Mouse (Mus musculus) MEL (cell line): ENCODE measurements around the gene Kit. TPM values are rescaled to one million over a fixed set of nuclear protein-coding genes. Genes with fewer than 3 reads are reported as not detected.

Experiments used
- DNase-seq: peaks from one replicate; pipeline ENCODE4 v3.0.0; 2011; ENCODE audit warnings: low read depth, low spot score
- H3K27ac ChIP-seq: 2 replicates; pipeline ENCODE4 v1.5.1; 2012; ENCODE audit warnings: low read depth, mild to moderate bottlenecking, control low read depth, low read length, moderate library complexity; ENCODE audit not compliant: control insufficient read depth
- H3K27me3 ChIP-seq, 2 experiments: fragments of 150-350 bp in 1 of 2; sonication (generic) in 1 of 2; 2 replicates each; pipeline ENCODE4 v1.6.1; 2012; ENCODE audit warnings: low read length in 2 of 2, mild to moderate bottlenecking in 2 of 2, improper control_type of control experiment in 1 of 2, moderate library complexity in 1 of 2; ENCODE audit not compliant: insufficient read depth in 2 of 2, control insufficient read depth in 1 of 2
- H3K36me3 ChIP-seq, 2 experiments: 2 replicates each; pipeline ENCODE4 v1.6.1; 2012 to 2014; ENCODE audit warnings: low read length in 2 of 2, improper control_type of control experiment in 1 of 2, inconsistent platforms in 1 of 2, mild to moderate bottlenecking in 1 of 2; ENCODE audit not compliant: insufficient read depth in 2 of 2, control insufficient read depth in 1 of 2
- H3K4me1 ChIP-seq, 2 experiments: fragments of 150-350 bp in 1 of 2; sonication (generic) in 1 of 2; 2 replicates each; pipeline ENCODE4 v1.6.1; 2012; ENCODE audit warnings: low read length in 2 of 2, improper control_type of control experiment in 1 of 2, mild to moderate bottlenecking in 1 of 2; ENCODE audit not compliant: insufficient read depth in 2 of 2, control insufficient read depth in 1 of 2
- H3K4me3 ChIP-seq, 2 experiments: fragments of 150-350 bp in 1 of 2; sonication (generic) in 1 of 2; 2 replicates each; pipeline ENCODE4 v1.5.1; 2012; ENCODE audit warnings: low read depth in 2 of 2, low read length in 2 of 2, mild to moderate bottlenecking in 2 of 2, moderate library complexity in 2 of 2, control low read depth in 1 of 2, improper control_type of control experiment in 1 of 2; ENCODE audit not compliant: control insufficient read depth in 1 of 2, insufficient read depth in 1 of 2
- H3K79me2 ChIP-seq: 2 replicates; pipeline ENCODE4 v1.6.1; 2012; ENCODE audit warnings: mild to moderate bottlenecking, low read length, moderate library complexity; ENCODE audit not compliant: control insufficient read depth, poor library complexity, insufficient read depth
- H3K9ac ChIP-seq: 2 replicates; pipeline ENCODE4 v1.6.1; 2012; ENCODE audit warnings: low read depth, mild to moderate bottlenecking, control low read depth, low read length, moderate library complexity; ENCODE audit not compliant: control insufficient read depth, poor library complexity, severe bottlenecking
- H3K9me3 ChIP-seq: fragments of 150-350 bp; sonication (generic); replicated peaks from 2 replicates; pipeline ENCODE4 v1.6.1; 2012; ENCODE audit warnings: mild to moderate bottlenecking, low read length, improper control_type of control experiment, moderate library complexity; ENCODE audit not compliant: insufficient read depth
- CHD1 ChIP-seq: IDR thresholded peaks from 2 replicates; pipeline ENCODE4 v1.6.1; 2012; ENCODE audit warnings: low read depth, mild to moderate bottlenecking, inconsistent platforms, low read length, improper control_type of control experiment
- CTCF ChIP-seq, 3 experiments: IDR thresholded peaks in 2 of 3; conservative IDR thresholded peaks in 1 of 3; 2 replicates each; pipeline ENCODE4 v1.5.1; 2011 to 2012; ENCODE audit warnings: low read length in 3 of 3, low read depth in 2 of 3, mild to moderate bottlenecking in 2 of 3, improper control_type of control experiment in 1 of 3, inconsistent platforms in 1 of 3, mixed read lengths in 1 of 3, moderate library complexity in 1 of 3; ENCODE audit not compliant: control insufficient read depth in 1 of 3, insufficient read depth in 1 of 3, poor library complexity in 1 of 3, severe bottlenecking in 1 of 3
- E2F4 ChIP-seq: IDR thresholded peaks from 2 replicates; pipeline ENCODE4 v1.6.1; 2011; ENCODE audit warnings: low read depth, low read length, improper control_type of control experiment, borderline replicate concordance
- EP300 ChIP-seq, 2 experiments: IDR thresholded peaks; 2 replicates each; pipeline ENCODE4 v1.6.1; 2011; ENCODE audit warnings: improper control_type of control experiment in 2 of 2, low read length in 2 of 2, low read depth in 1 of 2, mild to moderate bottlenecking in 1 of 2
- GABPA ChIP-seq: IDR thresholded peaks from 2 replicates; pipeline ENCODE4 v1.6.1; 2012; ENCODE audit warnings: low read depth, mild to moderate bottlenecking, inconsistent platforms, low read length, improper control_type of control experiment, moderate library complexity
- GATA1 ChIP-seq: IDR thresholded peaks from 2 replicates; pipeline ENCODE4 v1.6.1; 2011; ENCODE audit warnings: low read depth, low read length, improper control_type of control experiment
- HCFC1 ChIP-seq: IDR thresholded peaks from 2 replicates; pipeline ENCODE4 v1.6.1; 2012; ENCODE audit warnings: low read depth, mild to moderate bottlenecking, inconsistent platforms, low read length, improper control_type of control experiment, moderate library complexity
- KAT2A ChIP-seq: conservative IDR thresholded peaks from 2 replicates; pipeline ENCODE4 v1.6.1; 2012; ENCODE audit warnings: low read depth, low read length, improper control_type of control experiment, inconsistent platforms
- MAX ChIP-seq: IDR thresholded peaks from 2 replicates; pipeline ENCODE4 v1.6.1; 2011; ENCODE audit warnings: low read length, improper control_type of control experiment
- MXI1 ChIP-seq: IDR thresholded peaks from 2 replicates; pipeline ENCODE4 v1.6.1; 2011; ENCODE audit warnings: mild to moderate bottlenecking, low read depth, low read length, improper control_type of control experiment
- MYB ChIP-seq: IDR thresholded peaks from 2 replicates; pipeline ENCODE4 v1.6.1; 2011; ENCODE audit warnings: mild to moderate bottlenecking, low read depth, low read length, improper control_type of control experiment
- NELFE ChIP-seq: IDR thresholded peaks from 2 replicates; pipeline ENCODE4 v1.6.1; 2011; ENCODE audit warnings: low read depth, low read length, improper control_type of control experiment
- POLR2AphosphoS5 ChIP-seq: IDR thresholded peaks from 2 replicates; pipeline ENCODE4 v1.6.1; 2012; ENCODE audit warnings: low read depth, borderline replicate concordance, mild to moderate bottlenecking, inconsistent platforms, low read length, moderate library complexity, mixed read lengths
- TAL1 ChIP-seq: IDR thresholded peaks from 2 replicates; pipeline ENCODE4 v1.6.1; 2012; ENCODE audit warnings: mild to moderate bottlenecking, inconsistent platforms, low read length, moderate library complexity, mixed read lengths
- TBP ChIP-seq: IDR thresholded peaks from 2 replicates; pipeline ENCODE4 v1.8.0; 2011; ENCODE audit warnings: low read depth, low read length, improper control_type of control experiment
- TCF12 ChIP-seq: IDR thresholded peaks from 2 replicates; pipeline ENCODE4 v1.6.1; 2014; ENCODE audit warnings: low read depth, mild to moderate bottlenecking, inconsistent platforms, low read length, improper control_type of control experiment, moderate library complexity
- UBTF ChIP-seq: IDR thresholded peaks from 2 replicates; pipeline ENCODE4 v1.6.1; 2012; ENCODE audit warnings: low read depth, mild to moderate bottlenecking, inconsistent platforms, low read length, improper control_type of control experiment, moderate library complexity, borderline replicate concordance; ENCODE audit not compliant: insufficient read depth
- USF1 ChIP-seq: IDR thresholded peaks from 2 replicates; pipeline ENCODE4 v1.6.1; 2014; ENCODE audit warnings: low read depth, mild to moderate bottlenecking, inconsistent platforms, low read length, improper control_type of control experiment, moderate library complexity
- USF2 ChIP-seq, 2 experiments: IDR thresholded peaks; 2 replicates each; pipeline ENCODE4 v1.6.1; 2011 to 2012; ENCODE audit warnings: improper control_type of control experiment in 2 of 2, low read length in 2 of 2, borderline replicate concordance in 1 of 2, inconsistent platforms in 1 of 2, low read depth in 1 of 2, mild to moderate bottlenecking in 1 of 2; ENCODE audit not compliant: insufficient read depth in 1 of 2
- ZKSCAN1 ChIP-seq: IDR thresholded peaks from 2 replicates; pipeline ENCODE4 v1.6.1; 2012; ENCODE audit warnings: low read depth, mild to moderate bottlenecking, inconsistent platforms, low read length, improper control_type of control experiment, moderate library complexity
- ZMIZ1 ChIP-seq: IDR thresholded peaks from 2 replicates; pipeline ENCODE4 v1.6.1; 2012; ENCODE audit warnings: low read depth, mild to moderate bottlenecking, inconsistent platforms, low read length, improper control_type of control experiment, moderate library complexity
- ZNF384 ChIP-seq: IDR thresholded peaks from 2 replicates; pipeline ENCODE4 v1.6.1; 2012; ENCODE audit warnings: low read depth, mild to moderate bottlenecking, inconsistent platforms, low read length, improper control_type of control experiment
- polyA plus RNA-seq, 2 experiments: library from polyadenylated mRNA; stranded (reverse) in 1 of 2; unstranded in 1 of 2; fragments of >175 nt in 1 of 2; fragments of >200 nt in 1 of 2; gene quantifications; 2 replicates each; pipeline versions ENCODE4 v1.2.1 to v1.2.4; 2012; ENCODE audit warnings: low replicate concordance in 2 of 2, low read depth in 1 of 2; ENCODE audit not compliant: insufficient read length in 2 of 2, insufficient read depth in 1 of 2, missing spikeins in 1 of 2
- total RNA-seq: library from RNA; depleted of rRNA; stranded (reverse); fragments of 300-350 nt; gene quantifications from 2 replicates; pipeline ENCODE4 v1.2.3, GENCODE M21; 2012

The Kit gene
- total and polyA plus RNA-seq, 3 experiments: 1.0 to 1.8 TPM; not detected in 1

DNA sequence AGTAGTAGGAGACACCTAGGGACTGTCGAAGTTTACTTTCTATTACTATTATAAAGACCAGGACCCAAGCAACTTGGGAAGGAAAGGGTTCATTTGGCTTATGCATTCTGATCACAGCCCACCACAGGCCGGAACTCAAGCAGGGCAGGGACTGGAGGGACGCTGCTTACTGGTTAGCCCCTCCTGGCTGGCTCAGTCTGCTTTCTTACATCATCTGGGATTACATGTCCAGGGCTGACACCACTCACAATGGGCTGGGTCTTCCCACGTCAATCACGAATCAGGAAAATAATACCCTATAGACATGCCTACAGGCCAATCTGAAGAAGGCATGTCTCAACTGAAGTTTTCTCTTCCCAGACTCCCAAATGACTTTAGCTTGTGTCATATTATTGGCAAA lies 122.2 kb downstream of the Kit start:
- no peak overlapping the region for H3K4me3 ChIP-seq
- no peak for TF ChIP-seq CHD1
- TF ChIP-seq NELFE: no peak
- TF ChIP-seq KAT2A: no peak
- TF ChIP-seq ZKSCAN1: no peak
- no peak for TF ChIP-seq TBP
- no peak for TF ChIP-seq TAL1
- TF ChIP-seq USF1: no peak
- TF ChIP-seq TCF12: no peak
- no peak for TF ChIP-seq ZNF384
- TF ChIP-seq ZMIZ1: no peak
- no peak for TF ChIP-seq MYB
- TF ChIP-seq GATA1: no peak
- TF ChIP-seq USF2 (IDR thresholded peaks at IDR 0.05; ENCODE audit: borderline replicate concordance in 1 of 2, insufficient read depth in 1 of 2, low read depth in 1 of 2, low read length in 2 of 2): no peak
- no peak for TF ChIP-seq UBTF
- no peak overlapping the region for H3K27ac ChIP-seq
- H3K9me3 ChIP-seq: no peaks in the 10 kb centered on the region
- H3K9ac ChIP-seq: no peak overlapping the region
- no peaks in the 10 kb centered on the region for H3K27me3 ChIP-seq
- no peaks in the 10 kb centered on the region for H3K79me2 ChIP-seq
- no peak for DNase-seq
- peaks cover 6 to 11% of the 10 kb centered on the region in 2 experiments for H3K4me1 ChIP-seq
- H3K36me3 ChIP-seq: peaks cover 0 to 11% of the 10 kb centered on the region in 2 experiments; a peak in 2 of 4 replicates

DNA sequence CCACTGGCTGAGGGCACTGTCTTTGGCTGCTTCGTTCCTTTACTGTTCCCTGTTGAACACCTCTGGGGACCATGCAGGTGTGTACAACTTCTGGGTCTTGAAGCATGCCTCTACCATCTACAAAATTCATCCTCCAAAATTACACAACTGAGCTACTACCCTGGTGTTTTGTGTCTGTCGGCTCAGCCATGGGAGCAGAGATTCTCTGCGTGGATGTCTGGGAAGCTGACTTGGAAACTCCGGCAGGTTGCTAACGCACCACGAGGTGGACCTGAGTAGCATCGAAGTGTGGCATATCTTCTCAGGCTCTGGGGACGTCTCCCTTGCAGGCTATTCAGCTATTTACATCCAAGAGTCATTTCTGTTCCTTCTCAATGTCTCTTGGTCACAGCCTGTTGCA lies 123.8 kb downstream of the Kit start:
- DNase-seq: no peak
- H3K9me3 ChIP-seq: no peaks in the 10 kb centered on the region
- H3K79me2 ChIP-seq: no peaks in the 10 kb centered on the region
- peaks cover 0 to 15% of the 10 kb centered on the region in 2 experiments; a peak in 2 of 4 replicates for H3K36me3 ChIP-seq
- H3K9ac ChIP-seq: no peak overlapping the region
- H3K27me3 ChIP-seq: no peaks in the 10 kb centered on the region
- TF ChIP-seq TAL1 (no peak), MYB (no peak), HCFC1 (no peak), USF2 (IDR thresholded peaks at IDR 0.05; ENCODE audit: borderline replicate concordance in 1 of 2, insufficient read depth in 1 of 2, low read depth in 1 of 2, low read length in 2 of 2) (no peak), UBTF (no peak), MAX (no peak), MXI1 (no peak), EP300 (IDR thresholded peaks at IDR 0.05; ENCODE audit: low read depth in 1 of 2, low read length in 2 of 2) (no peak), POLR2AphosphoS5 (no peak), GABPA (no peak), CTCF (IDR thresholded peaks at IDR 0.05 in 2 of 3, conservative IDR thresholded peaks at IDR 0.05 in 1 of 3; ENCODE audit: control insufficient read depth in 1 of 3, insufficient read depth in 1 of 3, low read depth in 2 of 3, low read length in 3 of 3, poor library complexity in 1 of 3, severe bottlenecking in 1 of 3) (no peak), E2F4 (no peak), TCF12 (no peak)
- no peak overlapping the region for H3K27ac ChIP-seq
- no peak overlapping the region for H3K4me3 ChIP-seq
- peaks cover 8 to 17% of the 10 kb centered on the region in 2 experiments for H3K4me1 ChIP-seq
